Mouse (Mus musculus) hindbrain, embryonic 13.5 days (tissue): ENCODE measurements at regions not wholly inside any gene's neighbourhood (a gene's known extent, or its start where the extent isn't known, plus 50 kb on each side); places are given as distances from the start of the nearest gene placed in this dataset.

Experiments used
- ATAC-seq: fragments of 200-750 bp; cut with Nextera tagmentation; 2 replicates; pipeline ENCODE4 v1.8.0; 2017; ENCODE audit warnings: moderate TSS enrichment; ENCODE audit not compliant: low FRiP score
- H3K27ac ChIP-seq: fragments of 300-500 bp; sonication (generic); 2 replicates; pipeline ENCODE4 v1.5.1; 2015; ENCODE audit warnings: inconsistent platforms, mild to moderate bottlenecking, moderate library complexity
- H3K27me3 ChIP-seq: fragments of 300-500 bp; sonication (generic); 2 replicates; pipeline ENCODE4 v1.6.1; 2015; ENCODE audit warnings: mild to moderate bottlenecking, inconsistent platforms
- H3K36me3 ChIP-seq: fragments of 300-500 bp; sonication (generic); 2 replicates; pipeline ENCODE4 v1.6.1; 2015; ENCODE audit warnings: mild to moderate bottlenecking, inconsistent platforms
- H3K4me1 ChIP-seq: fragments of 300-500 bp; sonication (generic); replicated peaks from 2 replicates; pipeline ENCODE4 v1.6.1; 2015; ENCODE audit warnings: inconsistent platforms
- H3K4me2 ChIP-seq: fragments of 300-500 bp; sonication (generic); 2 replicates; pipeline ENCODE4 v1.6.1; 2015; ENCODE audit warnings: inconsistent platforms, mild to moderate bottlenecking, moderate library complexity
- H3K4me3 ChIP-seq: fragments of 300-500 bp; sonication (generic); 2 replicates; pipeline ENCODE4 v1.5.1; 2015; ENCODE audit warnings: mild to moderate bottlenecking, inconsistent platforms
- H3K9ac ChIP-seq: fragments of 300-500 bp; sonication (generic); 2 replicates; pipeline ENCODE4 v1.6.1; 2015; ENCODE audit warnings: mild to moderate bottlenecking, inconsistent platforms
- H3K9me3 ChIP-seq: fragments of 300-500 bp; sonication (generic); 2 replicates; pipeline ENCODE4 v1.6.1; 2016; ENCODE audit warnings: inconsistent platforms
- WGBS: fragments of 180-500 bp; shearing (Covaris S2); methylation state at CpG from one replicate; pipeline ENCODE4 v1.1.7; 2015; 5-methylcytosine and 5-hydroxymethylcytosine counted together

DNA sequence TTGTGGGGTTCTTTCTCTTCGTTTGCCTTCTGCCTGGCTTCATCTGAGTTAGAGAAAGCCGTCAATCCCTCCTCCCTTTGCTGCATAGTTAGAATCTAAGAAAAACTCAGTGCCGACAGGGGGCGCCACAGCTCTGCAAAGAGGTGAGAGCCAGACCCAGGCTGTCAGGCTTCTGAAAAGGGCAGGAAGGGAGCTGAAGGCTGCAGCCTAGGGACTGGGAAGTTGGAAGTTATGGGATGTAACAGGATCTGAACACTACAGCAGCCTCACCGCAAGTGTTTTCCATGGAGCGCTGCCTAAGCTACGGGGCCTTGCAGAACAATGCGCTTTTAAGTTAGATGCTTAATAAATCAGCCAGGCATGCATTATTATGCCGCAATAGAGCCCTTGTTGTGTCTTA is 379.7 kb downstream of the Slc4a3 start:
- H3K4me2 ChIP-seq: peak overlapping the region; percentile 40
- 0 out of 2 replicates have a peak, but pooled peaks cover 4% of the 10 kb centered on the region for H3K27me3 ChIP-seq
- H3K9ac ChIP-seq: no peak overlapping the region
- H3K9me3 ChIP-seq: no peaks in the 10 kb centered on the region
- no peak overlapping the region for H3K4me3 ChIP-seq
- H3K36me3 ChIP-seq: no peaks in the 10 kb centered on the region
- peak; percentile 82 for ATAC-seq
- H3K27ac ChIP-seq: no peak overlapping the region; the same call in 1 of the 2 replicates
- H3K4me1 ChIP-seq: peaks cover 14% of the 10 kb centered on the region
- 8% methylated on average over 9 of the region's 9 CpGs for WGBS

DNA sequence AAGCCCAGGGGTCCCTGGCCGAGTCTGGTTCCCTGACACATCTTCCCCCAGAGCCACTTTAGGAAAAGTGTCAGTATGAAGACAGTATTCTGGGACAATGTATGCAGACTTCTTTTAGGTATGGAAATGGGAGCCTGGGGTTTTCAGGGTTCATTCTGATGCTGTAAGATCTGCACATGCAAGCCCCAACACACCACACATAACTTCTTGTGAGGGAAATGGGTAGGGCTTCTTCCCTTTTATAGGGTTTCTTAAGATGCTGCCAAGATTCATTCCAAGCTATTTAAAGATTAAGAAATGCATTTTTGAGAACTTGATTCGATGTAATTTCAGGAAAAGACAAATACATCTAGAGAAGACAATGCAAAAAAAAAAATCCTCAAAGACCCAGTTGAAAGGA is 385.8 kb downstream of the Slc4a3 start:
- no peak overlapping the region for H3K4me3 ChIP-seq
- no peak overlapping the region for H3K4me2 ChIP-seq
- ATAC-seq: no peak
- no peak overlapping the region for H3K9ac ChIP-seq
- WGBS: 66% methylated on average over 2 of the region's 2 CpGs
- H3K4me1 ChIP-seq: no peaks in the 10 kb centered on the region
- no peaks in the 10 kb centered on the region for H3K9me3 ChIP-seq
- no peak overlapping the region for H3K27ac ChIP-seq
- H3K27me3 ChIP-seq: 0 out of 2 replicates have a peak, but pooled peaks cover 4% of the 10 kb centered on the region
- H3K36me3 ChIP-seq: no peaks in the 10 kb centered on the region

DNA sequence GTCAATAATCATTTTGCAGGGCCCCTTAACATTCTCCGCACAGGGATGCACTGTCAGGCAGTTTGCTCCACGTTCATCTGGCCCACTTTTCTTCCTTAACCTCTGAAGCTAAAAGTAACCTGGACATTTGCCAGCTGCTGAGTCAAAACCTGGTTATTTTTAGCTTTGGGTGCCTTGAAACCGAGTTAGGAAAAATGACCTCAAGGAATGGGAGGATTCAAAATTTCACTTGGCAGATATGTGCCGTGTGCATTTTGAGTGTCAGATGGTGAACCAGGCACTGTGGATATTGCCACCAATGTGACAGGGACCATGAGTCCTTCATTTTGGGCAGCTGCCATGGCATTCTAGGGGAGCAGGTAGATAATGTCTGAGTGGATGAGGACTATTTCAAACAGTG is 387.8 kb downstream of the Slc4a3 start:
- H3K36me3 ChIP-seq: no peaks in the 10 kb centered on the region
- no peak overlapping the region for H3K27ac ChIP-seq
- H3K4me1 ChIP-seq: no peaks in the 10 kb centered on the region
- H3K4me3 ChIP-seq: no peak overlapping the region
- 69% methylated on average over 4 of the region's 4 CpGs for WGBS
- H3K27me3 ChIP-seq: 0 out of 2 replicates have a peak, but pooled peaks cover 4% of the 10 kb centered on the region
- ATAC-seq: no peak
- H3K9ac ChIP-seq: no peak overlapping the region
- no peak overlapping the region for H3K4me2 ChIP-seq
- no peaks in the 10 kb centered on the region for H3K9me3 ChIP-seq

DNA sequence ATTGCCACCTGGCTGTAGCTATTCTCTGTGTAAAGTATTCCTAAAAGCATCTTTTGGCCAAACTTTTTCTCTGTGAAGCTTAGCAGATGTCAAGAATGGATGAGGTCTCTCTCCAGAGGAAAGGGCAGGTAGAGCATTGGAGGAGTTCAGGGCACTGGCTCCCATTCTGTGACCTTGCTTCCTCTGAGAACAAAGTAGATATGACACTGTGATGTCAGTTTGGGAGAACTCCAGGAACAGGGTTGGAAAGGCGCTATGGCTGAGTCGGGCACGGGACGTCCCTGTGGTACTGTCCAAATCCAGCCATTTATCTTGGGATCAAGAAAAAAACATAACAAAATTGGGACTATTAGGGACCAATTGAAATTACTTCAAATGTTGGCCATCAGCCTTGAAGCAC is 388.7 kb downstream of the Slc4a3 start:
- H3K27ac ChIP-seq: no peak overlapping the region
- H3K36me3 ChIP-seq: no peaks in the 10 kb centered on the region
- H3K27me3 ChIP-seq: 0 out of 2 replicates have a peak, but pooled peaks cover 4% of the 10 kb centered on the region
- H3K9ac ChIP-seq: no peak overlapping the region
- H3K4me1 ChIP-seq: no peaks in the 10 kb centered on the region
- H3K4me3 ChIP-seq: no peak overlapping the region
- no peaks in the 10 kb centered on the region for H3K9me3 ChIP-seq
- no peak for ATAC-seq
- H3K4me2 ChIP-seq: no peak overlapping the region
- 94% methylated on average over 4 of the region's 4 CpGs for WGBS

DNA sequence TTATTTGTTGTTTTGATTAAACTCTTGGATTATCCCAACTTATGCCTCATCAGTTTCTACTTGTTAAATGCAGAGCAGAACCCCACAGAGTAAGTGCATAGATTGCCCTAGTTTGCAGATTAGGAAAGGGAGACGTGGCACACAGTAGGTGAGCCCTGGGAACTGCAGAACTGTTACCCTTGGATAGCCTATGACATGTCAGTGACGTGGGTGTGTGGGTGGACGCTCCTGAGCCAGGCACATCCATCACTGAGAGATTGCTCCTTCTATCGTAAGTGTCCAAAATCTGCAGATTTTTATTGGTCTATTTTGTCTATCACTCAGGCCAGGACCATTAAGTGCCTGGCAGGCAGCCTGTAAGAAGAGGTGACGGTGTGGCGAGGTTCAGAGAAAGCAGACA is 389.8 kb downstream of the Slc4a3 start:
- no peak overlapping the region for H3K27ac ChIP-seq
- H3K4me3 ChIP-seq: no peak overlapping the region
- H3K9me3 ChIP-seq: no peaks in the 10 kb centered on the region
- H3K9ac ChIP-seq: no peak overlapping the region
- H3K4me2 ChIP-seq: no peak overlapping the region
- H3K4me1 ChIP-seq: no peaks in the 10 kb centered on the region
- no peak for ATAC-seq
- H3K36me3 ChIP-seq: no peaks in the 10 kb centered on the region
- WGBS: 68% methylated on average over 6 of the region's 6 CpGs
- H3K27me3 ChIP-seq: 0 out of 2 replicates have a peak, but pooled peaks cover 4% of the 10 kb centered on the region

DNA sequence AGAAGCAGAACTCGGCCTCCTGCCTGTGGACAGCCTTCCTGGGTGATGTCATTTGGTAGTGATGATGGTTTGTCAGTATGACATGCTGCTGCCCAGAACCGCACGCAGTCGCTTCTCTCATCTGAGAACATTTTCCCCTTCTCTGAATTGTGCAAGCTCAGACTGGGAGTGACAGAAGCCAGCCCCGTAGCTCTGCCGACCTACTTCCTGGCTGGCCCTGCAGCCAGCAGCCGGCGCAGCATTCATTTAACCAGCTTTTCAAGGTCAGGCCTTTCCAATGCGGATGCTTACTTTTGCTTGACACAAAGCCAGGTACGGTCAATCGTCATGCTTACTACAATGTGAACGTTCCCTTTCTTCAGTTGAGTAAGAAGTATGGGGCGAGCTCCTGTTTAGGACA is 390.5 kb downstream of the Slc4a3 start:
- Histone ChIP-seq H3K4me3 (no peak overlapping the region), H3K27ac (no peak overlapping the region), H3K36me3 (no peaks in the 10 kb centered on the region), H3K9me3 (no peaks in the 10 kb centered on the region), H3K4me1 (no peaks in the 10 kb centered on the region), H3K27me3 (0 out of 2 replicates have a peak, but pooled peaks cover 2% of the 10 kb centered on the region), H3K4me2 (no peak overlapping the region), H3K9ac (no peak overlapping the region)
- no peak for ATAC-seq
- WGBS: 79% methylated on average over 13 of the region's 13 CpGs

DNA sequence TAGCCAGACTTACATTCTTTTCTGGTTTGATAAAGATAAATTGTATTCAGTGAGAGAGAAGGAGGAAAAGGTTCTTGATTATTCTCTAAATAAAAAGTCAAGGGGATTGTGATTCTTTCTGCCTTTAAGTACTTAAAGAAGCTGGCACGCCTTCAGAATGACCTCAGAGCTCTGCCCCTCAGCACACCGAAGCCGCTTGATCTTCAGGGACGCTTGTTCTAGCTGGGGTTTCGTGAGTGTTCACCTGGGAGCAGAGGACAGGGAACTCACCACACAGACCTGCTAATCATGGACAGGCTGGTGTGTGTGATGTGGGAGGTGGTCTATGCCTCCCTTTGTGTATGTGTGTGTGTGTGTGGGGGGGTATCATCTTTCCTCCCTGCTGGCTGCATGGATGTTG is 391.3 kb downstream of the Slc4a3 start:
- no peak overlapping the region for H3K27ac ChIP-seq
- H3K4me1 ChIP-seq: no peaks in the 10 kb centered on the region
- no peak overlapping the region for H3K4me3 ChIP-seq
- ATAC-seq: no peak
- WGBS: 84% methylated on average over 5 of the region's 5 CpGs
- no peak overlapping the region for H3K9ac ChIP-seq
- no peaks in the 10 kb centered on the region for H3K36me3 ChIP-seq
- H3K9me3 ChIP-seq: no peaks in the 10 kb centered on the region
- H3K4me2 ChIP-seq: no peak overlapping the region
- no peaks in the 10 kb centered on the region for H3K27me3 ChIP-seq

DNA sequence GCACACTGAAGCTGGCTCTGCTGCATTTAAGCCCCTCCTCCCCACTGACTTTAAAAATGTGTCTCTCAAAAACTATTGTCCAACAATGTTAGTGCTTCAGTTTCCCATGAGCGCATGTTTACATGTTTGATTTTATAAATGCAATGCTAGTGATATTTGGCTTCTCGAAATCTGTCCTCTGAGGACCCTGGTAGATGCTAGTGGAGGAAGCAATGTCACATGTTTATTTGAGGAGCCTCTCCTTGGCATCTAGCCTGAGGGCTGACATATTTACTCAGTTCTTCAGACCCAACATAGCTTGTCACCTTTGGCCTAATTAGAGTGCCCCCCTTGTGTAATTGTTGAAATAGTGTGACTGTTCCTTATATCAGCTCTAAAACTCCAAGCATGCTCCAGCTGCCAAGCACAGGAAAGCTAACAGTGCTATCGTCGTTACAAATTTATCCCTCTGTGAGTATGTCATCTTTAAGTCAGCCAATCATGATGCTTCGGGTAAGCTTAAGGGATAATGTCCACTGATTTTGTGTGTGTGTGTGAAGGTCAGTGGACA is 400.3 kb downstream of the Slc4a3 start:
- no peaks in the 10 kb centered on the region for H3K36me3 ChIP-seq
- H3K9ac ChIP-seq: no peak overlapping the region
- H3K4me3 ChIP-seq: no peak overlapping the region
- no peaks in the 10 kb centered on the region for H3K27me3 ChIP-seq
- H3K9me3 ChIP-seq: no peaks in the 10 kb centered on the region
- 88% methylated on average over 5 of the region's 5 CpGs for WGBS
- no peak for ATAC-seq
- no peak overlapping the region for H3K4me2 ChIP-seq
- no peak overlapping the region for H3K27ac ChIP-seq
- H3K4me1 ChIP-seq: no peaks in the 10 kb centered on the region; the same call in 1 of the 2 replicates

DNA sequence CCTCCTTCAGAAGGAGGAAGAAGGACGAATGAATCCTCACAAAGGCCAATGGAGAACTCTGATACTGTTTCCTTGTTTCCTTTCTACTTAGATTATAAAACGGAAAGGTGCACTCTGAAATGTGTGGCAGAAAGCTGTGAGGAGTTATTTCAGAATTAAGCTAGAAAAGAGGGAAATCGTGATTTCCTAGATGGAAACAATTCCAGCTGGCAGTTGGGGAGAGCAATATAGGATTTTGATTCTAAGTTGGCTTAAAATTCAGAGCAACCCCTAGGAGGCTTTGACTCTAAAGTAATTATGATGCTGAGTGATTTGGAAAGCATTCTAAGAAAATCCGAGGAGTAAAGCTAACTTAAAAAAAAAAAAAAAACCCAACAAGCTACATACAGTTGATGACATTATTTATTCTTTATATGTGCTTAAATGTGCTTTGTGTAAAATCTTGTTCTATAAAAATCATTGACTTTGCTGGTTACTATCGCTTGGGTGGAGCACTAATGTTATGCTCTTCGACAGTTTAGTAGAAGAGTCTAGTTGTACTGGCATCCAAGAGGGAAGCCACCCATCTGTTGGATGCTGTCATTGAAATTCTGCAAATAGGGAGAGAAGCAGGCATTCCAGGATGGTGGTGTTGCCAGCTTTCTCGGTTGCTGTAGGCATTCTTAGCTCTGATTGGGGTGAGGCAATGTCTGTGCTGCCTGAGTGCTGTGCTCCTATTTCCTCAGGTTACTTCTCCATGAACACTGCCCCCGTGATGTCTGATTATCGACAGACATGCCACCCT is 432.3 kb downstream of the Slc4a3 start:
- H3K9ac ChIP-seq: no peak overlapping the region
- H3K27me3 ChIP-seq: no peaks in the 10 kb centered on the region
- no peak overlapping the region for H3K4me2 ChIP-seq
- H3K36me3 ChIP-seq: no peaks in the 10 kb centered on the region
- H3K9me3 ChIP-seq: no peaks in the 10 kb centered on the region
- WGBS: 88% methylated on average over 9 of the region's 9 CpGs
- H3K4me3 ChIP-seq: no peak overlapping the region
- no peak for ATAC-seq
- H3K4me1 ChIP-seq: no peaks in the 10 kb centered on the region
- H3K27ac ChIP-seq: no peak overlapping the region

DNA sequence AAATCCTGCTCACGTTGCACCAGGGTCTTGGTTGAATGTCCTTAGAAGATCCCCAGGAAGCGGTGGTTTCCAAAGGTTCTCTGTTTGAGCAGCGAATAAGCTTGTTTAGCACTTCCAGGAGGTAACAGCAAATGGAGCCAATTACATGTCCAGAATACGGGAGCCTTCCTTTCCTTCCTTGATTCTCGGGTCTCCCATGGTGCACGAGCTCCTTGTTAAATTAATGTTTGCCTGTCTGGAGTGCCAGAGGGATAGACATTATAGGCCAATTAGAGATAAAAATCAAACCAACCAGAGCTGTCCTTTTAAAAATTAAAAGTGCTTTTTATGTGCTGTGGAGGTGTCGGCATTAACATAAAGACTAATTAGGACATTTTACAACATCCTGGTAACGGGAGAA is 437.0 kb downstream of the Slc4a3 start:
- H3K36me3 ChIP-seq: no peaks in the 10 kb centered on the region
- WGBS: 79% methylated on average over 8 of the region's 8 CpGs
- no peak overlapping the region for H3K9ac ChIP-seq
- H3K4me1 ChIP-seq: no peaks in the 10 kb centered on the region
- H3K4me2 ChIP-seq: no peak overlapping the region
- no peak overlapping the region for H3K27ac ChIP-seq
- H3K27me3 ChIP-seq: no peaks in the 10 kb centered on the region
- no peak for ATAC-seq
- H3K9me3 ChIP-seq: no peaks in the 10 kb centered on the region
- no peak overlapping the region for H3K4me3 ChIP-seq

DNA sequence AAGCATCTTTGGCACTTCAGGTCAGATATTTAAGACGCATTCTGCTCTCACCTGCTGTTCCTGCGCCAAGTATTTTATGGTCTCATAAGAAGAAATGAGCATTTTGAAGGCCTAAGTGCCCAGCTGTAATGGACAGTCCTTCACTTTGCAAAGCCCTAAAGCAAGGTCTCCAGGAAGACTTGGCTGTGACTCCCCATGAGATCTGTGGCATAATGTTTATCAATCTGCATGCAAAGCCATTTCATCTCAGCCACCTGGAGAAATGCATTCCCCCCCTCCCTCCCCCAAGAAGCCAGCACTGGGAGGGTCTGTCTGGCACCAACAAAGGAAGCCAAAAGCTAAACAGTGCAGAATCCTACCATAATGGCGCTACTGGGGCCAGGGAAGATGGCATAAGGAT is 437.4 kb downstream of the Slc4a3 start:
- 84% methylated on average over 3 of the region's 3 CpGs for WGBS
- no peak for ATAC-seq
- Histone ChIP-seq H3K36me3 (no peaks in the 10 kb centered on the region), H3K4me3 (no peak overlapping the region), H3K9me3 (no peaks in the 10 kb centered on the region), H3K4me2 (no peak overlapping the region), H3K27me3 (no peaks in the 10 kb centered on the region), H3K9ac (no peak overlapping the region), H3K4me1 (no peaks in the 10 kb centered on the region), H3K27ac (no peak overlapping the region)

DNA sequence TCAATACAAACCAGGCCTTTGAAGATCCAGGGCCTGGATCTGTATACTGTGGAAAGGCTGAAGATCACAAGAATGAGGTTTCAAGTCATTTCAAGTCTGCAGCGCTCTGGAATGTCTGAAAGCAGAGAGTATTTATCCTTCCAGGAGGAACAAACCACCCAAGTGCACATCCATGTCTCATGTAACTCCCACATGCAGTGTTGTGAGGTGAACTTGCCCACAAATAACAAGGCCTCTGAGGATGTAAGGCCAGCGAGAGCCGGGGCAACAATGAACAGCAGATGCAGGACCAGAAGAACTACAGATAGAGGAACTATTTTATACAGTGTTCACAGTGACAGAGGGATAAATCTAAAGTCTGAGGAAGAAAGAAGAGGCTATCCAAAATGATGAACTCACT is 442.4 kb downstream of the Slc4a3 start:
- Histone ChIP-seq H3K9me3 (no peaks in the 10 kb centered on the region), H3K4me3 (no peak overlapping the region), H3K9ac (no peak overlapping the region), H3K4me1 (no peaks in the 10 kb centered on the region), H3K36me3 (no peaks in the 10 kb centered on the region), H3K27ac (no peak overlapping the region), H3K27me3 (no peaks in the 10 kb centered on the region), H3K4me2 (no peak overlapping the region)
- no peak for ATAC-seq
- WGBS: 68% methylated on average over 3 of the region's 3 CpGs

DNA sequence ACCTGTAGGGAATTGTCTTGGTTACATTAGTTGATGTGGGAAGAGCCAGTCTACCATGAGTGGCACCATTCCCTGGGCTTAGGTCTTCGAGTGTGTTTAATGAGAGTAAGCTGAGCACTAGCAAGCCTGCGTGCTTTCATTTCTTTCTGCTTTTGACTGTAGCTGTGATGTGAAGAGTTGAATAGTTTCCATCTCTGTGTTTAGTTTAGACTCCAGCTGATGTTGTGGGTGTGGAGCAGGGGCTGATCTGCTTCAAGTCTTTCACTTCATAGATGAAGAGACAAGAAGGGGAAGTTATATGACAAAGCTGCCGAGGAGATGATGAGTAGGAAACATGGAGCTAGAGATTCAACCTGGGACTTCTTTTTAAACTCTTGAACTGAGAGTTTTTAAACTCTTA is 446.0 kb downstream of the Slc4a3 start:
- no peaks in the 10 kb centered on the region for H3K27me3 ChIP-seq
- ATAC-seq: no peak
- no peak overlapping the region for H3K27ac ChIP-seq
- no peak overlapping the region for H3K4me3 ChIP-seq
- no peaks in the 10 kb centered on the region for H3K9me3 ChIP-seq
- no peak overlapping the region for H3K4me2 ChIP-seq
- H3K4me1 ChIP-seq: no peaks in the 10 kb centered on the region
- WGBS: 91% methylated on average over 3 of the region's 3 CpGs
- H3K9ac ChIP-seq: no peak overlapping the region
- H3K36me3 ChIP-seq: no peaks in the 10 kb centered on the region
